Mouse (Mus musculus): ENCODE results near the gene Dok4. TPM values are rescaled to one million over a fixed set of nuclear protein-coding genes. Genes with fewer than 3 reads are reported as not detected.
"Not testable (repeated sequence)": the region's sequence is repeated elsewhere in the genome, so short reads cannot be mapped to it uniquely, and the experiment has no call there.

Dok4 gene
- polyA plus RNA-seq, 1 experiment from 2014 or later, result 69.2 TPM

DNA sequence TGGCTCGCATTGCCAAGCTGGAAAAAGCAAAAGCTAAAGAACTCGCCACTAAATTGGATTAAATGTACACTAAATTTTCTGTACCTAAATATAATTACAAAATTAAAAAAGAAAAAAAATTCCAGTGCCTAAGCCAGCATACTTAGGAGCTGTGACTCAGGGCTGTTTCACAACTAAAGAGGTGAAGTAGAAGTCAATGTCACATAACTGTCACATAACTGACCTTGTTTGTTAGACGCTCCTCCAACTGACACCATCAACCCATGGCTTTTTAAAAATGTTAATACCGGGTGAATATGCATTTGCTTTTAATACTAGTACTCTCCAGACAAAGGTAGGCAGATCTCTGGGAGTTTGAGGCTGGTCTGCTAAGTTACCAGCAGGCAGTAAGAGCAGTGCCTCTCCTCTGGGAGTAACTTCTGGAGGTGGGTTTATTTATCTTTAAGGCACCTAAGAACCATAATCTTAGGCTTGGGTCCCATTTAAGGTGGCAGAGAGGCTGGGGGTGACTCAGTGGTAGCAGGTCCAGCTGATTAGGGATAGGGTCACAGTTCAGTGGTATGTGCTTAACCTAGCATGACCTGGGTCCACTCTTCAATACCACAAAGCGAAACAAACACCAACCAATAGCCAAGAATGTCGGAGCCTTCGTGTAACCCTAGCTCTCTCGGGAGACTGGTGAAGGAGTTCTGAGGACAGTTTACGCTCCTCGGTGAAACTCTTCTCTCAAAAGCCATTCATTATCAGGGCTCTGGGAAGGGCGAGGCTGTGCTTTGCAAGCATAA is 39.5 kb downstream of the Dok4 start:
- Histone ChIP-seq H3K9ac (replicated peaks) (peak overlapping the region; percentile 98), H3K4me3 (peak overlapping the region; percentile 99), H3K27ac (replicated peaks) (no peak overlapping the region), H3K9me3 (no peaks in the 10 kb centered on the region), H3K4me2 (replicated peaks) (peak overlapping the region; percentile 87), H3K36me3 (peaks cover 3% of the 10 kb centered on the region), H3K4me1 (peaks cover 33% of the 10 kb centered on the region), H3K27me3 (no peaks in the 10 kb centered on the region)
- ATAC-seq (replicated peaks), result no peak
- WGBS, result 80% methylated on average over 11 of the region's 11 CpGs

DNA sequence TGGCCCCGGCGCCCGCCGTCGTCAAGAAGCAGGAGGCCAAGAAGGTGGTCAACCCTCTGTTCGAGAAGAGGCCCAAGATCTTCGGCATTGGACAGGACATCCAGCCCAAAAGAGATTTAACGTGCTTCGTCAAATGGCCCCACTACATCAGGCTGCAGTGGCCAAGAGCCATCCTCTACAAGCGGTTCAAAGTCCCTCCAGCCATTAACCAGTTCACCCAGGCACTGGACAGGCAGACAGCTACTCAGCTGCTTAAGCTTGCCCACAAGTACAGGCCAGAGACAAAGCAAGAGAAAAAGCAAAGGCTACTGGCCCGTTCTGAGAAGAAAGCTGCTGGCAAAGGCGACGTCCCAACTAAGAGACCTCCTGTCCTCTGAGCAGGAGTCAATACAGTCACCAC is 40.4 kb downstream of the Dok4 start:
- 94% methylated on average over 13 of the region's 13 CpGs for WGBS
- peaks cover 33% of the 10 kb centered on the region for H3K4me1 ChIP-seq

GRCm38 (mm10) chr8:94833901-94834405 is 42.2 kb downstream of the Dok4 start:
- not testable (repeated sequence) for H3K9ac ChIP-seq (replicated peaks); H3K27ac ChIP-seq (replicated peaks); H3K4me3 ChIP-seq; ATAC-seq (replicated peaks); H3K27me3 ChIP-seq; H3K4me2 ChIP-seq (replicated peaks); H3K9me3 ChIP-seq
- H3K4me1 ChIP-seq, result peaks cover 29% of the 10 kb centered on the region
- H3K36me3 ChIP-seq, result peaks cover 23% of the 10 kb centered on the region
- WGBS, result 87% methylated on average over 7 of the region's 7 CpGs

More for the DNA sequence above, 40.4 kb downstream of the Dok4 start:
- H3K27me3 ChIP-seq; H3K4me2 ChIP-seq (replicated peaks); H3K9ac ChIP-seq (replicated peaks); ATAC-seq (replicated peaks); H3K9me3 ChIP-seq; H3K27ac ChIP-seq (replicated peaks); H3K4me3 ChIP-seq: not testable (repeated sequence)
- peaks cover 10% of the 10 kb centered on the region for H3K36me3 ChIP-seq

GRCm38 (mm10) chr8:94828284-94828683 is 47.8 kb downstream of the Dok4 start:
- WGBS, result 88% methylated on average over 6 of the region's 6 CpGs
- ATAC-seq (replicated peaks), result no peak

DNA sequence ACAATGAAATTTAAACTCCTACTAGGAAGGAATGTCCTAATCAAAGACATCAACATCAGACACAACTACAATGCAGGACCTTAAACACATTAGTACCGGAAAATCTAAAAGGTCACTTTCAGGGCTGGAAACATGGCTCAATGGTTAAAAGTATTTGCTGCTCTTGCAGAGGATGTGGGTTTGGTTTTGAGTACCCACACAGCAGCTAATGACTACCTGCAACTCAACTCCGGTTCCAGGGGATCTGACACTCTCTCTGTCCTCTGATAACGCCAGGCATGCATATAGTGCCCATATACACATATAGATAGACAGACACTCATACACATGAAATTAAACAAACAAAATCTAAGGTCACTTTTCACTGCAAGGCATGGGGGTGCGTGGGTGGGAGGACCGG is 49.9 kb downstream of the Dok4 start:
- WGBS, result 91% methylated on average over 5 of the region's 5 CpGs
- Histone ChIP-seq H3K27me3 (no peaks in the 10 kb centered on the region), H3K4me1 (no peaks in the 10 kb centered on the region), H3K4me2 (replicated peaks) (no peak overlapping the region), H3K9ac (replicated peaks) (no peak overlapping the region), H3K36me3 (peaks cover 73% of the 10 kb centered on the region), H3K27ac (replicated peaks) (no peak overlapping the region), H3K4me3 (no peak overlapping the region), H3K9me3 (no peaks in the 10 kb centered on the region)
- ATAC-seq (replicated peaks), result no peak

More at GRCm38 (mm10) chr8:94828284-94828683, 47.8 kb downstream of the Dok4 start:
- H3K27ac ChIP-seq (replicated peaks), result no peak overlapping the region
- no peaks in the 10 kb centered on the region for H3K27me3 ChIP-seq
- H3K9ac ChIP-seq (replicated peaks), result no peak overlapping the region
- H3K9me3 ChIP-seq, result no peaks in the 10 kb centered on the region
- H3K4me2 ChIP-seq (replicated peaks), result no peak overlapping the region
- H3K4me1 ChIP-seq, result peaks cover 11% of the 10 kb centered on the region; the same call in 1 of the 2 replicates
- H3K36me3 ChIP-seq, result peaks cover 63% of the 10 kb centered on the region
- H3K4me3 ChIP-seq, result no peak overlapping the region

DNA sequence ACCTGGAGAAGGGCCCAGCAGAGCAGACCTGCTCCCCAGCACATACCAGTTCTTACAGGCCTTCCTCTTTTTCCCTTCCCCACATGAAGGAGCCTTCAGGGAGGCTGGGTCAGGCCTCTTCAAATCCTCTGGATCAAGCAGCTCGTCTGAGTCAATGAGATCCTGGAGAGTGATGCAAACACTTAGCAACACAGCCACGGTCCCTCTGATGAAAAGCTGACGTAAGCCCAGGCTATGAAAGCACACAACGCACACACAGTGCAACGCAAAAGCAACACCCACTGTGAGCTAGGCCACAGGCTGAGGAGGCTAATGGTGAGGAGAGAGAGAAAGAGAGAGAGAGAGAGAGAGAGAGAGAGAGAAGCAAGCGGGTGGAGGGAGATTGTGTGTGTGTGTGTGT is 51.0 kb downstream of the Dok4 start:
- Histone ChIP-seq H3K36me3 (peaks cover 75% of the 10 kb centered on the region), H3K27me3 (no peaks in the 10 kb centered on the region), H3K27ac (replicated peaks) (no peak overlapping the region), H3K4me3 (no peak overlapping the region), H3K9me3 (no peaks in the 10 kb centered on the region), H3K4me2 (replicated peaks) (no peak overlapping the region), H3K9ac (replicated peaks) (no peak overlapping the region), H3K4me1 (no peaks in the 10 kb centered on the region)
- ATAC-seq (replicated peaks), result no peak
- WGBS, result 79% methylated on average over 6 of the region's 6 CpGs

DNA sequence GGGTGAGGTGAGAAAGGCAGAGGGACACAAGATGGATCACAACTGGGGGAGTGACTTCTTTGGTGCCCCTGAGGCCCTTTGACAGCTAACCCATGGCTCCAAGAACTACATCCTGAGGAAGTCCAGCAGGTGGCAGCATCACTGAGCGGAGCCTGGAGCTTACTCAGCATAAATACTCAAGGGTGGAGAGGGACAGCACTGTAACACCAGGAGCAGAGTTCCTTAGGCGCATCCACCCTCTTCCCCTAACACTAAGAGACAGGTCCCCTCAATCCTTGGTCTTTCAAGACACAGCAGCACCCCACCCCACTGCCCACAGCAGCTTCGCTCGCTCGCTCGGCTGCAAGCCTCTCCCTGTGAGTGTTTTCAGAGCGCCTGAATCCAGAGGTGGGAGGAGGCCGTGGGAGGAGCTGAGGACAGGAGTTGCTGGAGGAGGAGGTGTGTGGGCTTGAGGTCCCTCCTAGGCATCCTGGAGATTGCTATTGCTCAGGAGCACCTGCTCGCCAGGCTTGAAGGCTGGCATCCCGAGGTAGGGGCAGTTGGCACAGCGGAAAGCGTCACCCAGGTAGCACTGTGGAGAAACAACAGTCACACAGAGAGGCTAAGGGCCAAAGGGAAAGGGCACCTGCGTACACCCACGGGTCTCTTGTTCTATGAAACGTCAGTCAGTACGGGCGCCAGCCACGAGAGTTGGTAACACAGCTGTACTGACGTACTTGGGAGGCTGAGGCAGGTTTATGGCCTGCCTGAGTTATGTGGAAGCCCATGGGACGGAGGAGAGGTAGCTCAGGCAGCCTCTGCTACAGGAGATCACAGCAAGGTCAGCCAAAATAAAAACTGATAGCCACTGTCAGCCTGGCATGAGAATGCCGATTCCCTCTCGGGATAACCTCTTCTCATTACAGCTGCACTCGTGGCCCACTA is 53.2 kb downstream of the Dok4 start:
- ATAC-seq (replicated peaks), result peak; percentile 38; the same call in 1 of the 2 replicates
- H3K9ac ChIP-seq (replicated peaks), result no peak overlapping the region
- no peak overlapping the region for H3K4me3 ChIP-seq
- no peaks in the 10 kb centered on the region for H3K4me1 ChIP-seq
- no peaks in the 10 kb centered on the region for H3K9me3 ChIP-seq
- 79% methylated on average over 23 of the region's 23 CpGs for WGBS
- H3K36me3 ChIP-seq, result peaks cover 64% of the 10 kb centered on the region
- no peak overlapping the region for H3K4me2 ChIP-seq (replicated peaks)
- no peak overlapping the region for H3K27ac ChIP-seq (replicated peaks)
- H3K27me3 ChIP-seq, result no peaks in the 10 kb centered on the region

GRCm38 (mm10) chr8:94821381-94821780 is 54.7 kb downstream of the Dok4 start:
- H3K4me3 ChIP-seq, result no peak overlapping the region
- H3K4me2 ChIP-seq (replicated peaks), result no peak overlapping the region
- peaks cover 57% of the 10 kb centered on the region for H3K36me3 ChIP-seq
- H3K4me1 ChIP-seq, result no peaks in the 10 kb centered on the region
- H3K9ac ChIP-seq (replicated peaks), result no peak overlapping the region
- WGBS, result 84% methylated on average over 2 of the region's 2 CpGs
- no peak overlapping the region for H3K27ac ChIP-seq (replicated peaks)
- no peaks in the 10 kb centered on the region for H3K27me3 ChIP-seq
- ATAC-seq (replicated peaks), result no peak
- H3K9me3 ChIP-seq, result no peaks in the 10 kb centered on the region

DNA sequence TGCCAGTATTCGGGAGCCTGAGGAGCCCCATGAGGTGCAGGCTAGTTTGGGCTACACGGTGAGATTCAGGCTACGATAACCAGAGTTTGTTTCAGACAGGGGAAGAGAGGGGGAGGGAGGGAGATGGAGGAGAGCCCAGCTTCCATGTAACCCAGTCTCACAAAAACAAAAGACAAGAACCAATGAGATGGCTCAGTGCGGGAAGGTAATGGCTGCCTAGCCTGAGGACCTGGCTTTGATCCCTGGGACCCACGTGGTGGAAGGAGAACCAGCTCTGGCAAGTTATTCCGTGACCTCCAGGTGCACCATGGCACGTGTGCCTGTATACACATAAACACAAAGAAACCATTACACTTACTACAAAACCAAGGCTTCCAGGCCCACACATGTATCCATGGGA is 55.6 kb downstream of the Dok4 start:
- Histone ChIP-seq H3K27ac (replicated peaks) (no peak overlapping the region), H3K36me3 (peaks cover 50% of the 10 kb centered on the region)

GRCm38 (mm10) chr8:94819671-94820179 is 56.4 kb downstream of the Dok4 start:
- ATAC-seq (replicated peaks), result no peak
- peaks cover 44% of the 10 kb centered on the region for H3K36me3 ChIP-seq
- H3K4me1 ChIP-seq, result no peaks in the 10 kb centered on the region
- no peaks in the 10 kb centered on the region for H3K9me3 ChIP-seq
- H3K9ac ChIP-seq (replicated peaks), result no peak overlapping the region
- H3K27me3 ChIP-seq, result no peaks in the 10 kb centered on the region
- 92% methylated on average over 6 of the region's 6 CpGs for WGBS
- no peak overlapping the region for H3K4me2 ChIP-seq (replicated peaks)
- no peak overlapping the region for H3K27ac ChIP-seq (replicated peaks)
- H3K4me3 ChIP-seq, result no peak overlapping the region

More for the DNA sequence above, 55.6 kb downstream of the Dok4 start:
- Histone ChIP-seq H3K4me2 (replicated peaks) (no peak overlapping the region), H3K9me3 (no peaks in the 10 kb centered on the region), H3K27me3 (no peaks in the 10 kb centered on the region), H3K4me3 (no peak overlapping the region), H3K4me1 (no peaks in the 10 kb centered on the region), H3K9ac (replicated peaks) (no peak overlapping the region)
- WGBS, result 85% methylated on average over 7 of the region's 7 CpGs
- ATAC-seq (replicated peaks), result no peak

GRCm38 (mm10) chr8:94817933-94818332 is 58.2 kb downstream of the Dok4 start:
- Histone ChIP-seq H3K36me3 (peaks cover 28% of the 10 kb centered on the region), H3K27me3 (no peaks in the 10 kb centered on the region), H3K4me1 (no peaks in the 10 kb centered on the region), H3K4me2 (replicated peaks) (no peak overlapping the region), H3K9me3 (no peaks in the 10 kb centered on the region), H3K27ac (replicated peaks) (no peak overlapping the region), H3K9ac (replicated peaks) (no peak overlapping the region), H3K4me3 (no peak overlapping the region)
- ATAC-seq (replicated peaks), result no peak
- WGBS, result 90% methylated on average over 11 of the region's 11 CpGs

DNA sequence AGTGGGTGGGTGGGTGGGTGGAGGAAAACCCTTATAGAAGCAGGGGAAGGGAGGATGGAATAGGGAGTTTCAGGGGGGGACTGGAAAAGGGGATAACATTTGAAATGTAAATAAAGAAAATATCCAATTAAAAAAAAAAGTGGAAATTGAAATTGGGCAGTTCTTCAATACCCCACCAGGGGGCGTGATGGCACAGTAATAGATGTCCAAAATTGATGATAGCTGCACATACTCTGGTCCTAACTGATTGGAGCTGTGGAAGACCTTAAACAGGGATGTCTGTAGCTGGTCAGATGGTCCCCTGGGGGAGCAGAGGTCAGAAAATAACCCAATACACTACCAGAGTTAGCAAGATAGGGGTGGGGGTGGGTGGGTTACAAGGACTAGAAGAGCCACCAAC is 61.6 kb downstream of the Dok4 start:
- Histone ChIP-seq H3K27me3 (no peaks in the 10 kb centered on the region), H3K4me2 (replicated peaks) (no peak overlapping the region), H3K36me3 (no peaks in the 10 kb centered on the region), H3K4me1 (peaks cover 4% of the 10 kb centered on the region; the same call in 1 of the 2 replicates), H3K27ac (replicated peaks) (no peak overlapping the region), H3K9me3 (no peaks in the 10 kb centered on the region), H3K9ac (replicated peaks) (no peak overlapping the region), H3K4me3 (no peak overlapping the region)
- no peak for ATAC-seq (replicated peaks)
- WGBS, result 0% methylated on average over 1 of the region's 1 CpGs
